Mouse (Mus musculus): ENCODE results near the gene Mfrp. TPM values are rescaled to one million over a fixed set of nuclear protein-coding genes. Genes with fewer than 3 reads are reported as not detected.

The Mfrp gene
- 0.10 TPM in 1 of 2 replicates, not detected in the other for polyA plus RNA-seq (2016; fragmentation: Nextera tagmentation; extraction: Ambion mirVana)

- no peak for ATAC-seq (ENCODE audit: low FRiP score, low read depth)
- peaks cover 11% of the 10 kb centered on the region; the same call in 1 of the 2 replicates for H3K36me3 ChIP-seq
- H3K4me3 ChIP-seq: no peak within 1 kb of the TSS
- no peaks in the 10 kb centered on the region for H3K27me3 ChIP-seq
- no peak within 1 kb of the TSS; the same call in 1 of the 2 replicates for H3K4me2 ChIP-seq (replicated peaks)
- WGBS: 29% methylated on average over 9 of the region's 9 CpGs
- H3K27ac ChIP-seq (replicated peaks): no peak within 1 kb of the TSS
- peaks cover 13% of the 10 kb centered on the region for H3K4me1 ChIP-seq
- H3K9me3 ChIP-seq: no peaks in the 10 kb centered on the region
- no peak within 1 kb of the TSS for H3K9ac ChIP-seq (replicated peaks)
Observed at GRCm38 (mm10) chr9:44101490-44101889, at the start of gene Mfrp. Gene Mfrp (plus strand): TSS chr9:44101729.

- Histone ChIP-seq H3K4me1 (no peaks in the 10 kb centered on the region), H3K36me3 (no peaks in the 10 kb centered on the region), H3K27me3 (peaks cover 5% of the 10 kb centered on the region; the same call in 1 of the 2 replicates), H3K9ac (replicated peaks) (no peak overlapping the region), H3K4me3 (no peak overlapping the region), H3K27ac (replicated peaks) (no peak overlapping the region), H3K4me2 (replicated peaks) (no peak overlapping the region), H3K9me3 (0 out of 2 replicates have a peak, but pooled peaks cover 6% of the 10 kb centered on the region)
- no peak for ATAC-seq (ENCODE audit: low FRiP score, low read depth)
- WGBS: 65% methylated on average over 3 of the region's 3 CpGs
Observed at GRCm38 (mm10) chr9:44052855-44053254, 48.7 kb upstream of the Mfrp start.

GRCm38 (mm10) chr9:44053936-44054335, 47.6 kb upstream of the Mfrp start:
- H3K4me1 ChIP-seq: no peaks in the 10 kb centered on the region
- no peak overlapping the region for H3K27ac ChIP-seq (replicated peaks)
- H3K4me3 ChIP-seq: no peak overlapping the region
- ATAC-seq (ENCODE audit: low FRiP score, low read depth): no peak
- H3K27me3 ChIP-seq: peaks cover 8% of the 10 kb centered on the region; the same call in 1 of the 2 replicates
- no peak overlapping the region for H3K9ac ChIP-seq (replicated peaks)
- 82% methylated on average over 1 of the region's 1 CpGs for WGBS
- no peak overlapping the region for H3K4me2 ChIP-seq (replicated peaks)
- no peaks in the 10 kb centered on the region for H3K36me3 ChIP-seq
- 0 out of 2 replicates have a peak, but pooled peaks cover 6% of the 10 kb centered on the region for H3K9me3 ChIP-seq

GRCm38 (mm10) chr9:44058606-44059005, 42.9 kb upstream of the Mfrp start:
- no peak for ATAC-seq (ENCODE audit: low FRiP score, low read depth)
- whole genome bisulfite sequencing: 86% methylated on average over 6 of the region's 6 CpGs
- H3K27me3 ChIP-seq: 0 out of 2 replicates have a peak, but pooled peaks cover 8% of the 10 kb centered on the region

GRCm38 (mm10) chr9:44065177-44065576, 36.4 kb upstream of the Mfrp start:
- H3K4me1 ChIP-seq: peaks cover 12% of the 10 kb centered on the region
- no peaks in the 10 kb centered on the region for H3K9me3 ChIP-seq
- no peak overlapping the region for H3K4me3 ChIP-seq
- H3K36me3 ChIP-seq: no peaks in the 10 kb centered on the region
- peaks cover 16% of the 10 kb centered on the region for H3K27me3 ChIP-seq
- no peak overlapping the region for H3K27ac ChIP-seq (replicated peaks)
- no peak overlapping the region for H3K4me2 ChIP-seq (replicated peaks)
- ATAC-seq (ENCODE audit: low FRiP score, low read depth): no peak
- H3K9ac ChIP-seq (replicated peaks): no peak overlapping the region
- WGBS: 35% methylated on average over 1 of the region's 1 CpGs

More at GRCm38 (mm10) chr9:44058606-44059005, 42.9 kb upstream of the Mfrp start:
- H3K4me1 ChIP-seq: no peaks in the 10 kb centered on the region
- no peak overlapping the region for H3K27ac ChIP-seq (replicated peaks)
- H3K36me3 ChIP-seq: no peaks in the 10 kb centered on the region
- no peak overlapping the region for H3K4me3 ChIP-seq
- no peak overlapping the region for H3K9ac ChIP-seq (replicated peaks)
- H3K4me2 ChIP-seq (replicated peaks): no peak overlapping the region
- 0 out of 2 replicates have a peak, but pooled peaks cover 6% of the 10 kb centered on the region for H3K9me3 ChIP-seq

GRCm38 (mm10) chr9:44066785-44067225, 34.7 kb upstream of the Mfrp start, which contains the start of gene Usp2:
Gene Usp2 (plus strand): TSS chr9:44067021.
- peak within 1 kb of the TSS; percentile 46 for H3K4me3 ChIP-seq
- H3K4me2 ChIP-seq (replicated peaks): peak within 1 kb of the TSS; percentile 85
- peak within 1 kb of the TSS; percentile 45; the same call in 1 of the 2 replicates for H3K9ac ChIP-seq (replicated peaks)
- H3K27me3 ChIP-seq: peaks cover 24% of the 10 kb centered on the region
- no peaks in the 10 kb centered on the region for H3K36me3 ChIP-seq
- peak; percentile 96 for ATAC-seq (ENCODE audit: low FRiP score, low read depth)
- H3K27ac ChIP-seq (replicated peaks): no peak within 1 kb of the TSS
- peaks cover 26% of the 10 kb centered on the region for H3K4me1 ChIP-seq
- WGBS: under 1% methylated on average over 38 of the region's 38 CpGs
- no peaks in the 10 kb centered on the region for H3K9me3 ChIP-seq

GRCm38 (mm10) chr9:44067241-44067959, 34.1 kb upstream of the Mfrp start:
- H3K9ac ChIP-seq (replicated peaks): peak overlapping the region; percentile 45; the same call in 1 of the 2 replicates
- H3K27ac ChIP-seq (replicated peaks): no peak overlapping the region
- H3K36me3 ChIP-seq: no peaks in the 10 kb centered on the region
- ATAC-seq (ENCODE audit: low FRiP score, low read depth): no peak
- H3K4me2 ChIP-seq (replicated peaks): peak overlapping the region; percentile 85
- 10% methylated on average over 15 of the region's 15 CpGs for WGBS
- H3K4me1 ChIP-seq: peaks cover 32% of the 10 kb centered on the region
- no peaks in the 10 kb centered on the region for H3K9me3 ChIP-seq
- H3K4me3 ChIP-seq: peak overlapping the region; percentile 46
- H3K27me3 ChIP-seq: peaks cover 24% of the 10 kb centered on the region

- no peak for ATAC-seq (ENCODE audit: low FRiP score, low read depth)
- Histone ChIP-seq H3K4me3 (no peak overlapping the region), H3K27ac (replicated peaks) (no peak overlapping the region), H3K9ac (replicated peaks) (no peak overlapping the region), H3K4me2 (replicated peaks) (no peak overlapping the region), H3K9me3 (no peaks in the 10 kb centered on the region), H3K27me3 (peaks cover 24% of the 10 kb centered on the region), H3K4me1 (peaks cover 37% of the 10 kb centered on the region), H3K36me3 (no peaks in the 10 kb centered on the region)
- 89% methylated on average over 6 of the region's 6 CpGs for WGBS
Observed at GRCm38 (mm10) chr9:44067960-44068330, 33.6 kb upstream of the Mfrp start.

GRCm38 (mm10) chr9:44069252-44069651, 32.3 kb upstream of the Mfrp start:
- WGBS: 32% methylated on average over 7 of the region's 7 CpGs
- Histone ChIP-seq H3K4me2 (replicated peaks) (no peak overlapping the region), H3K27ac (replicated peaks) (no peak overlapping the region), H3K9ac (replicated peaks) (no peak overlapping the region), H3K27me3 (peaks cover 24% of the 10 kb centered on the region), H3K4me1 (peaks cover 45% of the 10 kb centered on the region), H3K36me3 (no peaks in the 10 kb centered on the region), H3K4me3 (no peak overlapping the region), H3K9me3 (no peaks in the 10 kb centered on the region)
- no peak for ATAC-seq (ENCODE audit: low FRiP score, low read depth)

GRCm38 (mm10) chr9:44070113-44070843, 31.3 kb upstream of the Mfrp start:
- 74% methylated on average over 14 of the region's 14 CpGs for WGBS
- Histone ChIP-seq H3K4me1 (peaks cover 45% of the 10 kb centered on the region), H3K9me3 (no peaks in the 10 kb centered on the region), H3K4me3 (no peak overlapping the region), H3K9ac (replicated peaks) (no peak overlapping the region), H3K4me2 (replicated peaks) (no peak overlapping the region), H3K36me3 (no peaks in the 10 kb centered on the region), H3K27ac (replicated peaks) (no peak overlapping the region), H3K27me3 (peaks cover 29% of the 10 kb centered on the region)
- no peak for ATAC-seq (ENCODE audit: low FRiP score, low read depth)

GRCm38 (mm10) chr9:44070844-44071231, 30.7 kb upstream of the Mfrp start:
- Histone ChIP-seq H3K9ac (replicated peaks) (no peak overlapping the region), H3K27ac (replicated peaks) (no peak overlapping the region), H3K4me3 (no peak overlapping the region), H3K4me2 (replicated peaks) (no peak overlapping the region), H3K9me3 (no peaks in the 10 kb centered on the region), H3K27me3 (peaks cover 29% of the 10 kb centered on the region), H3K4me1 (peaks cover 45% of the 10 kb centered on the region), H3K36me3 (no peaks in the 10 kb centered on the region)
- 53% methylated on average over 8 of the region's 8 CpGs for WGBS
- ATAC-seq (ENCODE audit: low FRiP score, low read depth): no peak

All from midbrain, embryonic 12.5 days (tissue).